Mouse (Mus musculus): ENCODE data around the gene Bub1b.

DNA sequence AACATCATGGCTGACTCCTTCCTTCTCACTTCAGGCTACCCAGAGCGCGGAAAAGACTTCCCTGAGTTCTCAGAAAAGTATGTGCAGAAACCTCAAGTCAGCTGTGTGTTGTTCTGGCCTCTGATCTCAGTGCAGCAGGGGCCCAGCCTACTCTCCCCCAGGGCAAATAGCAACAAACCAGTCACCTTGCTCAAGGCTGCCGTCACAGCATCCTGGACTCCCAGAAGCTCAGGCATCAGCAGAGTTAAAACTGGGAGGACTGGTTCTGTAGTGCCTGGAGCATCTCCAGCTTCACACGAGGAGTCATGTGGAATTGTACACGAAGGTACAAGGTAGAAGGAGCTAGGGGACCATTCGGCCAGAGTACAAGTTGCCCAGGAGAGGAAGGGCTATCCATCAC lies 71.2 kb downstream of the Bub1b start:
- TF ChIP-seq CTCF (conservative IDR thresholded peaks at IDR 0.05; ENCODE audit: low read length) (no peak), POU5F1 (IDR thresholded peaks at IDR 0.05; ENCODE audit: borderline replicate concordance, low read length) (no peak), NANOG (IDR thresholded peaks at IDR 0.05; ENCODE audit: borderline replicate concordance, low read length) (no peak)

Data from E14TG2a.4 (cell line).